Mouse (Mus musculus) neural tube, embryonic 12.5 days (tissue): ENCODE measurements at regions not wholly inside any gene's neighbourhood (a gene's known extent, or its start where the extent isn't known, plus 50 kb on each side); places are given as distances from the start of the nearest gene placed in this dataset.
A peak's percentile ranks its signal among the peaks of the same experiment; 100 is the strongest.
"Not testable (repeated sequence)": the region's sequence is repeated elsewhere in the genome, so short reads cannot be mapped to it uniquely, and the experiment has no call there.

Experiments
- ATAC-seq: fragments of 200-750 bp; cut with Nextera tagmentation; 2 replicates; pipeline ENCODE4 v1.8.0; 2017; ENCODE audit warnings: low read depth, mild to moderate bottlenecking, moderate TSS enrichment, moderate library complexity; ENCODE audit not compliant: low FRiP score
- H3K27ac ChIP-seq: fragments of 300-500 bp; sonication (generic); 2 replicates; pipeline ENCODE4 v1.5.1; 2016
- H3K27me3 ChIP-seq: fragments of 300-500 bp; sonication (generic); replicated peaks from 2 replicates; pipeline ENCODE4 v1.6.1; 2016; ENCODE audit warnings: mild to moderate bottlenecking
- H3K36me3 ChIP-seq: fragments of 300-500 bp; sonication (generic); 2 replicates; pipeline ENCODE4 v1.6.1; 2016; ENCODE audit warnings: mild to moderate bottlenecking
- H3K4me1 ChIP-seq: fragments of 300-500 bp; sonication (generic); 2 replicates; pipeline ENCODE4 v1.6.1; 2016
- H3K4me2 ChIP-seq: fragments of 300-500 bp; sonication (generic); replicated peaks from 2 replicates; pipeline ENCODE4 v1.6.1; 2016; ENCODE audit warnings: mild to moderate bottlenecking
- H3K4me3 ChIP-seq: fragments of 300-500 bp; sonication (generic); 2 replicates; pipeline ENCODE4 v1.5.1; 2016
- H3K9ac ChIP-seq: fragments of 300-500 bp; sonication (generic); 2 replicates; pipeline ENCODE4 v1.6.1; 2016; ENCODE audit warnings: mild to moderate bottlenecking
- H3K9me3 ChIP-seq: fragments of 300-500 bp; sonication (generic); 2 replicates; pipeline ENCODE4 v1.6.1; 2016; ENCODE audit warnings: mild to moderate bottlenecking
- WGBS: fragments of 180-500 bp; shearing (Covaris S2); methylation state at CpG from one replicate; pipeline ENCODE4 v1.1.7; 2016; 5-methylcytosine and 5-hydroxymethylcytosine counted together

GRCm38 (mm10) chr8:17948053-17948834 is 1029.8 kb downstream of the Defb40 start:
- ATAC-seq = peak; percentile 59; the same call in 1 of the 2 replicates
- Histone ChIP-seq H3K4me3 (no peak overlapping the region), H3K27ac (no peak overlapping the region), H3K36me3 (no peaks in the 10 kb centered on the region), H3K4me2 (peak overlapping the region; percentile 45), H3K27me3 (no peaks in the 10 kb centered on the region), H3K9me3 (no peaks in the 10 kb centered on the region), H3K9ac (no peak overlapping the region), H3K4me1 (peaks cover 11% of the 10 kb centered on the region; the same call in 1 of the 2 replicates)
- WGBS = 48% methylated on average over 22 of the region's 22 CpGs

GRCm38 (mm10) chr8:17934696-17935095 is 1043.4 kb downstream of the Defb40 start:
- H3K4me3 ChIP-seq = no peak overlapping the region
- no peak overlapping the region for H3K4me2 ChIP-seq
- no peaks in the 10 kb centered on the region for H3K36me3 ChIP-seq
- H3K9ac ChIP-seq = no peak overlapping the region
- H3K4me1 ChIP-seq = no peaks in the 10 kb centered on the region
- ATAC-seq = no peak
- no peaks in the 10 kb centered on the region for H3K27me3 ChIP-seq
- no peak overlapping the region for H3K27ac ChIP-seq
- H3K9me3 ChIP-seq = no peaks in the 10 kb centered on the region

- Histone ChIP-seq H3K4me3 (no peak overlapping the region), H3K4me1 (no peaks in the 10 kb centered on the region), H3K27me3 (no peaks in the 10 kb centered on the region), H3K27ac (no peak overlapping the region), H3K36me3 (no peaks in the 10 kb centered on the region), H3K9me3 (no peaks in the 10 kb centered on the region), H3K4me2 (no peak overlapping the region), H3K9ac (no peak overlapping the region)
- no peak for ATAC-seq
- WGBS = 92% methylated on average over 15 of the region's 15 CpGs
These were observed 1068.7 kb downstream of the Defb40 start for GRCm38 (mm10) chr8:17909316-17909715.

GRCm38 (mm10) chr8:17888598-17888997 is 1089.5 kb downstream of the Defb40 start:
- not testable (repeated sequence) for H3K9ac ChIP-seq, H3K36me3 ChIP-seq, ATAC-seq, H3K9me3 ChIP-seq, H3K27me3 ChIP-seq, H3K4me3 ChIP-seq, H3K4me2 ChIP-seq, H3K27ac ChIP-seq, H3K4me1 ChIP-seq
- 66% methylated on average over 5 of the region's 5 CpGs for WGBS

GRCm38 (mm10) chr8:17863388-17863787 is 1114.7 kb downstream of the Defb40 start:
- Histone ChIP-seq H3K36me3 (no peaks in the 10 kb centered on the region), H3K27me3 (no peaks in the 10 kb centered on the region), H3K4me2 (no peak overlapping the region), H3K9me3 (no peaks in the 10 kb centered on the region), H3K4me3 (no peak overlapping the region), H3K4me1 (no peaks in the 10 kb centered on the region), H3K9ac (no peak overlapping the region), H3K27ac (no peak overlapping the region)
- 94% methylated on average over 2 of the region's 2 CpGs for WGBS
- ATAC-seq = no peak
